Mouse (Mus musculus) naive thymus-derived CD4-positive, alpha-beta T cell, adult 2 months (primary cell): Measurements from ENCODE around the gene Tmprss12.
"Not testable (repeated sequence)": the region's sequence is repeated elsewhere in the genome, so short reads cannot be mapped to it uniquely, and the experiment has no call there.

Experiments used
- DNase-seq: peaks from one replicate; pipeline ENCODE4 v3.0.0-alpha.2; 2011; ENCODE audit warnings: low read depth

Tmprss12 gene

DNA sequence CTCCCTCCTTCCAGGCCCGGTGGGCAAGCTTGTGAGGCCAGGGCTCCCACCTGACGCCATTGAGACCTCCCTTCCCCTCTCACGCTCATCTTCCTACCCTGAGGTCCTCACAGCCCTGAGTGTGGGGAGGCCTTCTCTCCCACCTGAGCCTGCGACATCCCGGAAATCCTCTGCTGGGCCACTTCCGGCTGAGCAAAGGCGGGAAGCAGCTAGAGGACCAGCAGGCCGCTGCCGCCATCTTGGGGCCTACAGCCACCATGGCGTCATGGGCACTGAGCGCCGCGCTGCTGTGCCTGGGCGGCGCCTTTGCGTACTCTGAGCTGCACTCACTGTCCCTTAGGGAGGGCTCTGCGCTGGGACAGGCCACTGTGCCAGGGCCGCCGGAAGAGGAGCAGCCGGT, at the start of gene Tmprss12:
Tmprss12 (plus strand) TSS at position 212 of the 400 bp plus-strand sequence.
- DNase-seq: no peak

DNA sequence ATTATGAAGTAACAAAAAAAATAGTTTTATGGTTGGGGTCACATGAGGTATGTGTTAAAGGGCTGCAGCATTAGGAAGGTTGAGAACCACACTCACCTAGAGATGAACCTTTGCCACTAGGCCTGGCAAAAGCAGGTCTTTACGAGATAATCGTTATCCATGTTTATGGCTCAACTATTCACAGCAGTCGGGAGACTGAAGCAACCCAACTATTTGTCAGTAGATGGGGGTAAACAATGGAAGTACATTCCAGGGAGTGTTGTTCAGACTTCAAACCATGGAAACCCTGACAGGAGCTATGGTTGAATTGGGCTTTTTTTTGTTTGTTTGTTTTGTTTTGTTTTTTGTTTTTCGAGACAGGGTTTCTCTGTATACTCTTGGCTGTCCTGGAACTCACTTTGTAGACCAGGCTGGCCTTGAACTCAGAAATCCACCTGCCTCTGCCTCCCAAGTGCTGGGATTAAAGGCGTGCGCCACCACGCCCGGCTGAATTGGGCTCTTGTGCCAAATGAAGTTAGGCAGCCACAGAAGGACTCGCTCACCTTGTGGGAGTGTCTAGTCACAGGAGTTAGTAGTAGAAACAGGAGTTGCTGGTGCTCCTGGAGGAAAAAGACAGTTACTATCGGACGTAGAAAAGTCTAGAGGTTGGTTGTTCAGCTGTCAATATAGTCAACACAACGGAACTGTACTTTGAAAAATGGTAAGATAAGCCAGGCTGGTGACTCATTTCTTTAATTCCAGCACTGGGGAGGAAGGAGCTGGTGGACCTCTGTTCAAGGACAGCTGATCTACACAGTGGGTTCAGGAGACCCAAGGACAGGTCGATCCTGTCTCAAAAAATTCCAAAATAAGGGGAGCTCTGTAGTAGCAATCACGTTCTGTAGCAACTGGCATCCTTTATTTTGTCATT, 48.8 kb upstream of the Tmprss12 start:
- no peak for DNase-seq

DNA sequence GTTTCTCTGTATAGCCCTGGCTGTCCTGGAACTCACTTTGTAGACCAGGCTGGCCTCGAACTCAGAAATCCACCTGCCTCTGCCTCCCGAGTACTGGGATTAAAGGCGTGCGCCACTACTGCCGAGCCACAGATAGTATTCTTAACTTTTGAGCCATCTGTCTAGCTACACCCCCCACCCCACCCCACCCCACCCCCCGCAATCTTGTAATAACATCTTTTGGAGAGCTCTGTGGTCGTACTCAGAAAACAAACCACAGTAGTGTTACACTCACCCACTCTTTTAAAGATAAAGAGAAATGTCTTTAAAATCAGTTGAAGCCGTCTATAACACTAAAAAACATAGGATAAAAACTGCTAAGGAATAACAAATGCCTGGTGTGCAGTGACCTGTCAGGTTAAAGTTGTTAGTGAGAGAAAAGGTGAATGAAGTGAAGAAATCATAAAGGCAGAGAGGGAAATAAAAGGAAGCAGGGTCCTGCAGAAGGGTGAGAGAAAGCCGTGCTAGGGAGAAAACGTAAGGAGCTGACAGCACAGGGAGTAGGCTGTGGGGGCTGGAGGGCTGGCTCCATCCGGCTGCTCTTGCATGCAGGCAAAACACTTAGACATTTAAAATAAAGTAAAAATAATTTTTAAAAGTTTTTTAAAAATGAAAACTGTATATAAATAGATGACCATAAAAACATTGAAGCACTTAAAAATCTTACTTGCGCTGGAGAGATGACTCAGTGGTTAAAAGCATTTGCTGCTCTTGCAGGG, 45.2 kb upstream of the Tmprss12 start:
- DNase-seq: no peak

DNA sequence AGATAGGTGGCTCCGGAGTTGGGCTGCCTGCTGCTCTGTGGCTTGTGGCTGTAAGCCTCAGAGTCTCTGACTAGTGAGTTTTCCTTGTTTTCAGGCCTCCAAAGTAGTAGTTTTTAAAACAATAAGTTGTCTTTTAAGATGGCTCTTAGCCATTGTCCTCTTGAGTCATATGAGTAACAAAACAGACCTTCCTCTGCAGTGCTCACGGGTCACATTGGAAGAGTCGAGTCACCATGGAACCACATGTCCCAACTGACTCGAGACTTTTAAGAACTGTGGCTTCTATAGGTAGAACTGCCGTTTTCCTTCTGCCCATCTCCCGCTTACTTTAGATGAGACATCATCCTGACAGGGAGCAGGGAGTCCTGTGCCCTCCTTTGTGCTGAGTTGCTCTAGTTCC, 43.7 kb upstream of the Tmprss12 start:
- no peak for DNase-seq

DNA sequence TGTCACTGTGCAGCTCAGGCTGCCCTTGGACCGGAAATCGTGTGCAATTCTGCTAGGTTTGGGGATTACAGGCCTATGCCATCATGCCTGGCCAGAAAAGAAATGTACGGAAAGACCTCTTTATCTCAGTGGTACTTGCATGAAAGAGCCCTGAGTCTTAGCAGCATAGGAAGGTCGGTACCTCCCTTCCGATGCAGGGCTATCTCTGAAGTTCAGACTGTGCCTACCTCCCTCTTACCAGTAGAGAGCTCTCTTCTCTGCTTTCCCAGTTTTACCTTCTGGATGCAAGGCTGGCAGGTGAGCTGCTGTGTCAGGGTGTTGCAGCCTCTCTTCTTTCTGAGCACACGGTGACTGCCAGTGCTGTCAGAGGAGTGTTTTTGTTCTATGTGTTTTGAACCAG, 38.9 kb upstream of the Tmprss12 start:
- no peak for DNase-seq

DNA sequence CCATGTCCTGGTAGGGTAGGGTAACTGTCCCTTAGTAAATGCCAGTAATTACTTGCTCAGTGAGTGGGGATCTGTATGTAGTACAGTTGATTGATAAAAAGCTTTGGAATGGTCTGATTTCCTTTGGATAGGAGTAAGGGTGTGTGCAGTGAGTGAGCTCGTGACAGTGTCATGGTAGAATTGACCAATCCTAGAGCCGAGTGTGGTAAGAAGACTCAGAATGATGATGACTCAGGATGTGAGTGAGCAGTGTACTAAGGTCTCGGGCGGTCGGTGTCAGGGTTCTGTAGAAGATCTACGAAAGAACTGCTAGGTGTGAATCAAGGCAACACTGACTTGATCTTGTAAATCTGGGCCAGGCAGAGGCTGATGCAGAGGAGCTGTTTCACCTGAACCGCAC, 34.7 kb upstream of the Tmprss12 start:
- no peak for DNase-seq

DNA sequence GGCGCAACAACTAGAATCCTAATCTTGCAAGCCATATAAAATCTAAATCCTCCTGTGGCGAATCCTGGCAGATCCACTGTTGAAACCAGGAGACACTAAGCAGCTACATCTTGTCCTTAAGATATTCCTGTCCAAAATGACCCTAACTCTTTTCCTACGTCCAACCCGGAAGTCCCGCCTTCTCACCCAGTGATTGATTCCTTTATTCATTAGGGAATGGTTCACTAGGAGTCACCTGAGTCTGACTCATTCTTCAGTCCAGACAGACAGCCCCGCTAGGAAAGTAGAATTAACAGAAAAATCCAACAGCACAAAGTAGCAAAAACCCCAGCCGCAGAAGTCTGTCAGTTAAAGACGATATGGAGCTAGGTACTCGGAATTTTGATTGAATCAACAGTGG, 33.3 kb upstream of the Tmprss12 start:
- DNase-seq: no peak

DNA sequence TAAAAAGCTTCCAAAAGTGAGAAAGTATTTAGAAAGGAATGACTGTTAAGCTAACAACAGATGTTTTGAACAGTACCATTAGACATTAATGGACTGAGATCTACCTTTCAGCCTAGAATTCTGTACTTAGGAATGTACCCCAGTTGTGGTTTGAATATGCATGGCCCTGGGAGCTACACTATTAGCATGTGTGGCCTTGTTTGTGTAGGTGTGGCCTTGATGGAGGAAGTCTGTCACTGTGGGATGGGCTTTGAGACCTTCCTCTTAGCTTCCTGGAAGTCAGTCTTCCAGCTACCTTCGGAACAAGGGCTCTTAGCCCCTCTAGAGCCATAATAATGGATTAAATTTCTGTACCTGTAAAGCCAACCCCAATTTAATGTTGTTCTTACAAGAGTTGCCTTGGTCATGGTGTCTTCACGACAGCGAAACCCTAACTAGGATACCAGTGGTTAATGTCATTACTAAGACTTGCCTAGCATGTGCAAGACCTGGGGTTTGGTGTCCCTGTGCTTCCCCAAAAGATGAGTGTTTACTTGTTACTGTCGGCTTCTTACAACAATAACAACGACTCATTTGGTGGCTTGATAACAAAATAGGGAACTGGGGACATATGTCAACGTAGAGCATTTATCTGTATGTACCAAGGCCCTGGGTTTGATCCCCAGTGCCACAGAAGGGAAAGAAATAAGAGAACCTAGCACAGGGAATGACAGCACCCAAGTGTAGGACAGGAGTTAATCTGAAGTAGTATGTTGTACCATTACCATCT, 31.8 kb upstream of the Tmprss12 start:
- DNase-seq: no peak

DNA sequence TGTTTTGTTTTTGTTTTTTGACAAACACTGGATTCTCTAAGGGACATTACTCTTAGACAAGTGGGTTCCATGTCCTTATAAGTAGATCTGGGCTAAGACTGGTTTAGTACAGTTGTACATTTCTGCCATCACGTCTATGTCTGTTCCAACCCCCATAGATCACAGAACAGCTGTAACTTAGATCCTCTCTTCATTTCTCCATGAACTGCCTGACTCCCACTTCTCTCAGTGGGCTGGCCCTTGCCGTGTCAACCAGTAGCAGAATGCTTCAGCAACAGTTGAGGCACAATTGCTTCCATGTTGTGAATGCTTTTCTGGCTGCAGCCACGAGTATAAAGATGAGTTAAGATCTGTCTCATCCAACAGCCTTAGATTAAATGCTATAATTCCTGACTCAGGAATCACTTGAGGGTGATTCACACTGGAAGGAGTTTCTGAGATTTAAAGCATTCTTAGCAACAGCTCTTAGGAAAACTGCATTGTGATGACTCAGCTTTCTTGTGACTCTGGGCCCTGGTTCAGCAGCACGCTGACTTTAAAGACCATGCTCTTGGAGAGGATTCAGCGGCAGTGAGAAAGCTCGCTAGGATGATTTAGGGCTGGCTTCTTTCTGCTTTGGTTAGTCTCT, 29.4 kb upstream of the Tmprss12 start:
- no peak for DNase-seq

DNA sequence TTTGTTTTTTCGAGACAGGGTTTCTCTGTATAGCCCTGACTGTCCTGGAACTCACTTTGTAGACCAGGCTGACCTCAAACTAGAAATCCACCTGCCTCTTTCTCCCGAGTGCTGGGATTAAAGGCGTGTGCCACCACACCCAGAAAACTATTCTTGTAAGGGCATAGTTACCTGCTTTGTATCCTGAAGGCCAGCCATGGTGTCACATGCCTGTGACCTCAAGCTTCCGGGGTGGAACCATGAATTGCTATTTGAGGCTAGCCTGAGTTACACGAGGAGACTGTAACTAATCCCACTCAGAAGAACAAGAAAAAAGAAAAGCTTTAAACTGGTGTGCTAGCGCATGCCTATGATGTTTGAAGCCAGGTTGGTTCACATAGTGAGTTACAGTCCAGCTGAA, 24.3 kb upstream of the Tmprss12 start:
- no peak for DNase-seq

DNA sequence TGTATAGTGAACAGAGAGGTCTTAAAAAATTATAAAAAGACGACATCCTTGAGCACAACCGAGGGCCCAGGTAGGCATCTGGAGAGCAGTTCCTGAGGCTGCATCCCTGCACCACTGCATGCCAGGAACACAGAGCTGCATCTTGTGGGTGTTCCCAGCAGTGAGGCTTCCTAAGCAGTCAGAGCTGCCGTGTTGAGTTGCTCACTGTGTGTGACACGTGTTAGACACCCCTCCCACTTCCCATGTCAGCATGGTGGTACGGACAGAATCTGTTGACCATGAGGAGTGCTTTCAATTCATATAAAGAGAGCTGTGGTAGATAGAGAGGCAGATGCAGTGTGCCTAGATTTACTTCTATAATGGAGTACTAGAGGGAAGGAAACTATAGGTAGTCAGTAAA, 23.3 kb upstream of the Tmprss12 start:
- no peak for DNase-seq

DNA sequence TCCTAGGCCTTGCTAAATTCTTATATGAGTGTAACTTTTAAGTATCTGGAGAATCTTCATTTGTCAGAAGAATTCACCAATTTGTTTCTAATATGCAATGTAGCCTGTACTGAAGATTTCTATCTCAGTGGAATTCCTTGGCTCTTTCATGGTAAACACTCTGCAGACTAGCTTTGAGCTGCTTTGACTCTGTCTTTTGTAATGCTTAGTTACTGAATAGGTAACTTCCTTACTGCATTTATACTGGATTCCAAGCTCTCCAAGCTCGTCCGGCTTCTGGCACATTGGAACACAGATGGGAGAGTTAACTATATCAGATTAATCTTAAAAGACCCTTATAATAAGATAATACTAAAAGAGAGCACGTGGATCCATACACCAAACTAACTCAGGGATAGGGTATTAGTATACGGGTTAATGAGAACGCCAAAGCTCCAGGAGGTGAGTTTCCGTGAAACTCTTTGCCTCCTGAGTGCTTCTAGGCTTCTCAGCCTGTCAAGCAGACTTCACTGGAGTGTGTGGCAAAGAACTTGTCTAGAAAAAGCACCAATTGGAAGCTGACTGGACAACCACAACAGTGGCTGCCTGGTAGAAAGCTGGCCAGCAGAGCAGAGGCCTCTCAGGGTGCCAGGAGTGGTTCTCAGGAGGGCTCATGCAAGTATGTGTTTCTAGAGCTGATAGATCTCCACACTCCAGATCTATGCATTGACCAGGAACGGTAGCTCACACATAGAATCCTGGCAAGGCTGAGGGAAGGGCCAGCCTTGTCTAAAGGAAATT, 21.8 kb upstream of the Tmprss12 start:
- no peak for DNase-seq

DNA sequence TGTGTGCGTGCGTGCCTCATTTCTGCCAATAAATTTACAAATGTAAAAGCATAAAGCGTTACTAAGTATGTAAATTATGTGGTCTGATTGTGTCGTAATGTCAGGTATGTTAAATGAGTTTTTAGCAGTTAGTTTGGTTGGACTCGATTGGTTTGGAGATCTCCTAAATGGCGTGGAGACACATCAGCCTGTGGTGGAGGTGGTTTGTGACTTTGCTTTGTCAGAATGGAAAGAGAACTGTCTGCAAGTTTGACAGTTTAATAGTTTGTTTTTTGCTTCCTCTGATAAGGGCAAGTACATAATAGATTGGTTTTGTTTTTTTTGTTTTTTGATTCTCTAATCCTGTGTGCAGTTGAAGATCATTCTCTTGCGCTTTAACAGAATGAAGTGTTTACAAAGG, 20.3 kb upstream of the Tmprss12 start:
- not testable (repeated sequence) for DNase-seq

DNA sequence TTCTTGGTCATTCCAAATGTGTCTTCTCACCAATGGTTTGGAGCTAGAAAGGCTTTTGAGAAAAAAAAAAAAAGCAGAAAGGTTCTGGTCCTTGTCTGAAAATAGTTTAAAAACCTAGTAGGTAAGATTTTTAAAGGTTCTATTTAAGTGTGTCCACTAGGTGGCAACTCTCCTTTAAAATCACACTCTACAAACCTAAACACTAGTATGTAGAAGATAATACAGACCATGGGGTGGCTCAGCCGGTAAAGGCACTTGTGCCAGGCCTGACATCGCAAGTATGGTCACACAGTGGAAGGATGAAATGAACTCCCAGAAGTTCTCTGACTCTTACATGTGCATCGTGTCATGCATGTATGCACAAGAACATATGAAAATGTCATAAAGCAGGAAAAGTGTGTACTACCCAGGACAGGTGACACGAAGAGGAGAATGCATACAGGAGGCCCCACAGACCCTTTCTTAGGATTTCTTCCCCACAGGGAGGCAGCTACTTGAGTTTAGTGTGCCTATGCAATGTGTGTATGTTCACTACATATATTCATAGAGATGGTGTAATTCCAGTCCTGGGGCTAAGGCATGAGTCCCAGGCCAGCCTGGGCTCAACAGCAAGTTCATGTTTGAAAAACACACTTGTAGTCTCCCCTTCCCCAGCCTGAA, 17.3 kb upstream of the Tmprss12 start:
- peak; percentile 48 for DNase-seq

DNA sequence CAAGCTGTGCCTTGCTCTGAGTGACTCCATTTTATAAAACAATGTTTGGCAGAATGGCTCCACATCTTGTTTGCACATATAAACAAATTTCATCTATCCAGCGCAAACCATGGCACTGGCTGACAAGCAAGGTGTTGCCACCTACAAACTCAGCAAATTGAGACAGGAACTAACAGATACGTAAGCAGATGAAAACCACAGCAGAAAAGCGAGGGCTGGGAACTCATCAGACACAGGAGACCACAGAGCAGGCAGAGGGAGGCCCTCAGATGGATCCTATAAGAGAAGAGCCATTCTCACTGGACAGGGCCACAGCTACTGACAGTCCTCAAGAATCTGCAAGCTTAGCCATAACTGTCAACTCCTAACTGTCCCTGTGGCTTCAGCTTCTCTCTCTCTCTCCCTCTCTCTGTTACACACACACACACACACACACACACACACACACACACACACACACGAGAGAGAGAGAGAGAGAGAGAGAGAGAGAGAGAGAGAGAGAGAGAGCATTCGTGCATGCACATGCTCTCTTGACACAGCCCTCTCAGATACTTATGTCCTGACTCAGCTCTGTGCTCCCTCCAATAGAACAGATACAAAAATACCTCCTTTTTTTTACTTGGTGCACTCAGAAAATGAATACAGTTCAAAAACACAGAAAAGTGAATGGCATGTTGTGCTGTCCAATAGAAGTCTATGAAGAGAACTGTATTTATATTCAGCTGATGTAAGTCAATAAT, 14.9 kb upstream of the Tmprss12 start:
- no peak for DNase-seq

DNA sequence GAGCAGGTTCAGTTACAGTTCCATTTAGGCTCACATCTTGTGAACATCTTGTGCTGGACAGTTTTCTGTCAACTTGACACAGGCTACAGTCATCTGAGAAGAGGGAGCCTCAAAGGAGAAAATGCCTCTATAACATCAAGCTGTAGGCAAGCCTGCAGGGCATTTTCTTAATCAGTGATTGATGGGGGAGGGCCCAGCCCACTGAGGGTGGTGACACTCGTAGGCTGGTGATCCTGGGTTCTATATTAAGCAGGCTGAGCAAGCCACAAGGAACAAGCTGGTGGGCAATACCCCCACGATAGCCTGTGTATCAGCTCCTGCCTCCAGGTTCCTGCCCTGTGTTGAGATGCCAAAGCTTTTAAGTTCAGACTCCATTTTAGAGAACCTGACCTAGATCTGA, 11.7 kb upstream of the Tmprss12 start:
- no peak for DNase-seq

DNA sequence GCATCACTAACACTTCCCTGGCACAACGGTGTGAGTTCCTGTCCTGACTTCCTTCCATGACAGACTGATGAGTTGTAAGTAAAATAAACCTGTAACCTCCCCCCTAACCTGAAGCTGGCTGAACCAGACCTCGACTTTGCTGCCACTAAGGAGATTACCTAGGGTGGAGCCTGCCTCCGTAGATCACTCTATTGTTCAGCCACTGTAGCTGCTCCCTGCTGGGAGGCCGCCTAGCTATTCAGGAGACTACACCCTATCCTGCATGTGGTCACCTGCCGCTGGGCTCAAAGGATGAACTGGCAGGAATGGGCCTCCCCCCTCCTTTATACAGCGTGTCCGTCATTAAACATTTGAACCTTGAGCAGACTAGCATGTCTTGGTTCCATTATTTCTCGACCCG, 10.9 kb upstream of the Tmprss12 start:
- no peak for DNase-seq

DNA sequence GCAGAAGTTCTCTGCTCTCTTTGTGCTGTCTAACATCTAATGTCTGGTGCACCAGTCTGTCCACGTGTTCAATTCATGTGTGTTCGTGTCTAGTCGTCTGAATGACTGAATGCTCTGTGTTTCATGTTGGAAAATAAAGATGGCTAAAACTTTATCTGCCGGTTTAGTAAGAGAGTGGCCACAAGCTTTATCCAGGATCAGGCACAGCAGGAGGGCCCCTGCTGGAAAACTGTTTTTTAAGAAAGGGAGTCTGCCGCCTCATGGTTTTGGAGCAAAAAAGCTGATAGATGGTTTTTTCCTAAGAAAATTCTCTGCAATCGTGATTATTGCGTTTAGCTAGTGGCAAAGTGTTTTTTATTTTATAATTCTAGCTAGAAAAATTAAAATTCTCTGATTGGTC, 10.0 kb upstream of the Tmprss12 start:
- DNase-seq: not testable (repeated sequence)

DNA sequence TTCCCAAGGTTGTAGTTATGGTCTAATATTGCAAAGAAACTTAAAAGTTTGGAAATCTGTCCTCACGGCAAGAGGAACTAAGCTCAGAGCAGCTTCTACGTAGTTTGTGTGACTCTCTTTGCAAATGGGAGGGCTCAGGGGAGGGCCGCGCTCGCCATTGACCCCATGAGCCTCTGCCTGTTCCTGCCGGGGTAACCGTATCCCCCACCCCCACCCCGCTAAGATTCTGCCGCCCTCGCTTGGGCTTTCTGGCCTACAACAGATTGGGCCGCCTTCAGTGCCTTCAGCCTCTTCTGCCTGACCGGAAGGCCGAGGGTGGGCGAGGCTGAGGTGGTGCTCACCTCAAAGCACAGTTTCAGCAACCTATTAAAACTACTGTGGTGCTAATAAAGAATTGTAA, 9.2 kb upstream of the Tmprss12 start:
- DNase-seq: no peak

DNA sequence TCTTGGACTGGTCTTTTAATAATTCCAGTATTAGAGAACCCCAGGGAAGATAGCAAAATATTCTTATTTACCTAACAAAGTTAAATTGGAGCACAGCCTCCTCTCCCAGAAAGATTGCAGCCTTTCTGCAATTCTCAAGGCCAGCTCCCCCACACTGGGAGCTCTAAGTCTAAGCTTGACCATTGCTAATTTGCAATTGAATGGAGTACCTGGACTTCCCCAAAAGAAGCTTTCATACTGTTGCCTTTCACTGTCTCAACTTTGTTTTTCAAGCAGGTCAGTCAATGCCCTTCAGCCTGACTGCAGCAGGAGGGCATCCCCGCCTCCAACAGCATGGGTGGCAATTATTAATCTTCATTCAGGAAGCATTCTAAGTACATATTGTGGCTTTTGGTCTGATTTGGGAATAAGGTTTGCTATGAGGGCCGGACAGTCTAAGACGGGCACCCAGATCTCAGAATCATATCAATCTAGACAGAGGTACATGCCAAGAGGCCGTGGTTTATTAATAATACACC, 6.8 kb upstream of the Tmprss12 start:
- DNase-seq: not testable (repeated sequence)
